Mouse (Mus musculus): ENCODE results near the gene Rtf2.

The Rtf2 gene

GRCm38 (mm10) chr2:172439843-172440639 lies at the start of gene Rtf2:
Gene Rtf2 (plus strand): TSS chr2:172440556.
- in situ Hi-C loops (cut with MboI, MseI): loop anchor here (5.0 to 10.0 kb wide), 2 partner anchors 38 to 645 kb away; no protein-coding TSS in a partner anchor

- in situ Hi-C loops (cut with MboI, MseI): loop anchor here in 1 of 2 experiments (25.0 kb wide), 1 partner anchor 620 kb away; the partner anchor contains the start of genes Rae1 and Rbm38
Observed at GRCm38 (mm10) chr2:172392041-172392521, 48.3 kb upstream of the Rtf2 start.

GRCm38 (mm10) chr2:172393391-172394051 lies 46.8 kb upstream of the Rtf2 start, which contains the start of gene Cass4:
Gene Cass4 (plus strand): TSS chr2:172393794.
- in situ Hi-C loops (cut with MboI, MseI): loop anchor here in 1 of 2 experiments (25.0 kb wide), 1 partner anchor 619 kb away; the partner anchor contains the start of genes Rae1 and Rbm38

- in situ Hi-C loops (cut with MboI, MseI): loop anchor here in 1 of 2 experiments (25.0 kb wide), 1 partner anchor 618 kb away; the partner anchor contains the start of genes Rae1 and Rbm38
Observed at GRCm38 (mm10) chr2:172394052-172394392, 46.3 kb upstream of the Rtf2 start.

- in situ Hi-C loops (cut with MboI, MseI): loop anchor here (5.0 to 25.0 kb wide), 2 partner anchors 583 to 618 kb away; partner anchors contain the start of genes Rae1 (in 1 of the 2), Rbm38 (in 1 of the 2) and Spo11 (in 1 of the 2)
Observed at GRCm38 (mm10) chr2:172394671-172395070, 45.7 kb upstream of the Rtf2 start.

GRCm38 (mm10) chr2:172395961-172396360 lies 44.4 kb upstream of the Rtf2 start:
- in situ Hi-C loops (cut with MboI, MseI): loop anchor here (5.0 to 25.0 kb wide), 2 partner anchors 581 to 616 kb away; partner anchors contain the start of genes Rae1 (in 1 of the 2), Rbm38 (in 1 of the 2) and Spo11 (in 1 of the 2)

GRCm38 (mm10) chr2:172399901-172400300 lies 40.5 kb upstream of the Rtf2 start:
- in situ Hi-C loops (cut with MboI, MseI): loop anchor here (5.0 to 25.0 kb wide), 3 partner anchors 37 to 612 kb away; partner anchors contain the start of genes Rae1 (in 1 of the 2), Rbm38 (in 1 of the 2) and Spo11 (in 1 of the 2)

- in situ Hi-C loops (cut with MboI, MseI): loop anchor here in 1 of 2 experiments (5.0 kb wide), 1 partner anchor 36 kb away; no protein-coding TSS in a partner anchor
Observed at GRCm38 (mm10) chr2:172401116-172401825, 39.1 kb upstream of the Rtf2 start.

- in situ Hi-C loops (cut with MboI, MseI): loop anchor here in 1 of 2 experiments (5.0 kb wide), 1 partner anchor 33 kb away; no protein-coding TSS in a partner anchor
Observed at GRCm38 (mm10) chr2:172404239-172404638, 36.1 kb upstream of the Rtf2 start.

GRCm38 (mm10) chr2:172405011-172405410 lies 35.3 kb upstream of the Rtf2 start:
- in situ Hi-C loops (cut with MboI, MseI): no loop called here

GRCm38 (mm10) chr2:172406173-172406572 lies 34.2 kb upstream of the Rtf2 start:
- in situ Hi-C loops (cut with MboI, MseI): no loop called here

GRCm38 (mm10) chr2:172407499-172407898 lies 32.9 kb upstream of the Rtf2 start:
- in situ Hi-C loops (cut with MboI, MseI): no loop called here

GRCm38 (mm10) chr2:172410686-172411085 lies 29.7 kb upstream of the Rtf2 start:
- in situ Hi-C loops (cut with MboI, MseI): no loop called here

GRCm38 (mm10) chr2:172411091-172411490 lies 29.3 kb upstream of the Rtf2 start:
- in situ Hi-C loops (cut with MboI, MseI): no loop called here

GRCm38 (mm10) chr2:172412454-172412853 lies 27.9 kb upstream of the Rtf2 start:
- in situ Hi-C loops (cut with MboI, MseI): no loop called here

- in situ Hi-C loops (cut with MboI, MseI): no loop called here
Observed at GRCm38 (mm10) chr2:172413273-172413672, 27.1 kb upstream of the Rtf2 start.

GRCm38 (mm10) chr2:172413894-172414293 lies 26.5 kb upstream of the Rtf2 start:
- in situ Hi-C loops (cut with MboI, MseI): no loop called here

GRCm38 (mm10) chr2:172416218-172416617 lies 24.1 kb upstream of the Rtf2 start:
- in situ Hi-C loops (cut with MboI, MseI): no loop called here

- in situ Hi-C loops (cut with MboI, MseI): no loop called here
Observed at GRCm38 (mm10) chr2:172416876-172417275, 23.5 kb upstream of the Rtf2 start.

- in situ Hi-C loops (cut with MboI, MseI): no loop called here
Observed at GRCm38 (mm10) chr2:172418208-172418607, 22.1 kb upstream of the Rtf2 start.

GRCm38 (mm10) chr2:172430609-172431008 lies 9.7 kb upstream of the Rtf2 start:
- in situ Hi-C loops (cut with MboI, MseI): loop anchor here in 1 of 2 experiments (10.0 kb wide), 1 partner anchor 654 kb away; no protein-coding TSS in a partner anchor
